Mouse (Mus musculus) T-cell, adult 2 months (primary cell): ENCODE data around the gene Osbpl8.

Source experiments
- DNase-seq: peaks from one replicate; pipeline ENCODE4 v3.0.0; 2022; ENCODE audit warnings: low spot score

Osbpl8 gene

GRCm38 (mm10) chr10:111235289-111235570 lies 70.7 kb downstream of the Osbpl8 start:
- no peak for DNase-seq

- no peak for DNase-seq
These were observed 72.9 kb downstream of the Osbpl8 start for GRCm38 (mm10) chr10:111237434-111237833.

GRCm38 (mm10) chr10:111242677-111243076 lies 78.1 kb downstream of the Osbpl8 start:
- no peak for DNase-seq

GRCm38 (mm10) chr10:111247609-111248008 lies 83.1 kb downstream of the Osbpl8 start:
- no peak for DNase-seq

GRCm38 (mm10) chr10:111248177-111248576 lies 83.6 kb downstream of the Osbpl8 start:
- DNase-seq: no peak

GRCm38 (mm10) chr10:111250192-111250591 lies 85.6 kb downstream of the Osbpl8 start:
- no peak for DNase-seq

- DNase-seq: no peak
These were observed 87.1 kb downstream of the Osbpl8 start for GRCm38 (mm10) chr10:111251666-111252065.

- no peak for DNase-seq
These were observed 90.7 kb downstream of the Osbpl8 start for GRCm38 (mm10) chr10:111255228-111255627.

- no peak for DNase-seq
These were observed 91.6 kb downstream of the Osbpl8 start for GRCm38 (mm10) chr10:111256156-111256555.

- no peak for DNase-seq
These were observed 92.8 kb downstream of the Osbpl8 start for GRCm38 (mm10) chr10:111257358-111257757.

GRCm38 (mm10) chr10:111258256-111258655 lies 93.7 kb downstream of the Osbpl8 start:
- DNase-seq: no peak

- no peak for DNase-seq
These were observed 107.1 kb downstream of the Osbpl8 start for GRCm38 (mm10) chr10:111271687-111272086.

- DNase-seq: no peak
These were observed 108.4 kb downstream of the Osbpl8 start for GRCm38 (mm10) chr10:111272905-111273304.

- no peak for DNase-seq
These were observed 109.0 kb downstream of the Osbpl8 start for GRCm38 (mm10) chr10:111273463-111274088.

GRCm38 (mm10) chr10:111275822-111276221 lies 111.3 kb downstream of the Osbpl8 start:
- no peak for DNase-seq

- DNase-seq: no peak
These were observed 133.1 kb downstream of the Osbpl8 start for GRCm38 (mm10) chr10:111297631-111298030.

GRCm38 (mm10) chr10:111298140-111299098 lies 133.9 kb downstream of the Osbpl8 start, which contains the start of gene Bbs10:
TSS of gene Bbs10 (plus strand) at chr10:111298679.
- peak; percentile 92 for DNase-seq

- no peak for DNase-seq
These were observed 135.0 kb downstream of the Osbpl8 start for GRCm38 (mm10) chr10:111299591-111299990.

GRCm38 (mm10) chr10:111301041-111301440 lies 136.5 kb downstream of the Osbpl8 start:
- no peak for DNase-seq

- DNase-seq: no peak
These were observed 137.9 kb downstream of the Osbpl8 start for GRCm38 (mm10) chr10:111302486-111302885.

GRCm38 (mm10) chr10:111308850-111309501 lies 144.4 kb downstream of the Osbpl8 start:
- DNase-seq: no peak

GRCm38 (mm10) chr10:111313282-111313681 lies 148.7 kb downstream of the Osbpl8 start:
- DNase-seq: no peak
